Mouse (Mus musculus) skeletal muscle tissue, adult 2 months (tissue): ENCODE results near the gene Pum3.

Experiments
- DNase-seq: peaks from one replicate; pipeline ENCODE4 v3.0.0-alpha.2; 2012; ENCODE audit warnings: low read depth, low spot score

The Pum3 gene

DNA sequence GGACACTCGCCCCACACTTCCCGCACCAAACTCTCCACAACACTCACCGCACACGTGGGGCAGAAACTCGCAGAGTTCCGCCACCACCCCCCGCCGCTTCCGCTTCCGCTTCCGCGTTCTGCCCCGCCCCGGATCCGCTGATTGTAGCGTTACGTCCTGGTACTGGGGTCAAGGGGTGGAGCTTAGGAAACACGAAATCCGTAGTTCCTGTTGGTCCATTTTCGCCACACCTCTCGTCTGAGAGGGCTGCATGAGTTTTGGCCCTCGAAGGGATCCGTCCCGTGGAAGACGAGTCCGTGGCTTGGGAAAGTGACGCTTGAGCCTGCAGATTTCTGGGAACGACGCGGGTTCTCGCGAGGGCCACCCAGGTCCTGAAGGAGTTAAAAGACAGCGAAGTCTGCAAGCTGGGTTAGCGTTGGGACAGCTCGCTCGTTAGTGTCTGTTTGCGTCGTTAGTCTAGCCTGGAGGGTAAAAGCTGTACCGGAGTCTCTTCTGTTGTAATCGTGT, at the start of gene Pum3:
TSS of gene Pum3 (minus strand) at position 81 of the 507 bp plus-strand sequence.
- peak; percentile 98 for DNase-seq

GRCm38 (mm10) chr19:27466691-27467090, 37.1 kb upstream of the Pum3 start:
- DNase-seq, result no peak

DNA sequence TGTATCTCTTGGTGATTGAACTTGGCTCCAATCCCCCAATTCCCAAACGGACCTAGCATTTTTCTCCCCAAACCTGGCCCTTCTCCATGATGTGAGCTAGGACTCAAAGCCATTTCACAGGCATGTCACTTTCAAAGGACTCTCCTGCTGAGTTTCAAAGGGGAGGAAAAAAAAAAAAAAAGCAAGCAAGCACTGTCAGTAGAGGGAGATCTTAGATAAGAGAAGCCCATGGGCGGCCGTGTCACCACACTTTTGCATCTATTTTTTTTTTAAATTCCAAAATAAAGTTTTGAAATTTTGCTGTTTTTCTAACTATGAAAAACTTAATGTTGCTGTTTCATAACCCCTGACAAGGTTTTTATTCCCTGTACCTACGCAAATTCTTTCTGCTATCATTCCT, 33.0 kb upstream of the Pum3 start:
- DNase-seq, result no peak

- DNase-seq, result peak; percentile 6
Observed at GRCm38 (mm10) chr19:27450458-27450857, 20.8 kb upstream of the Pum3 start.

DNA sequence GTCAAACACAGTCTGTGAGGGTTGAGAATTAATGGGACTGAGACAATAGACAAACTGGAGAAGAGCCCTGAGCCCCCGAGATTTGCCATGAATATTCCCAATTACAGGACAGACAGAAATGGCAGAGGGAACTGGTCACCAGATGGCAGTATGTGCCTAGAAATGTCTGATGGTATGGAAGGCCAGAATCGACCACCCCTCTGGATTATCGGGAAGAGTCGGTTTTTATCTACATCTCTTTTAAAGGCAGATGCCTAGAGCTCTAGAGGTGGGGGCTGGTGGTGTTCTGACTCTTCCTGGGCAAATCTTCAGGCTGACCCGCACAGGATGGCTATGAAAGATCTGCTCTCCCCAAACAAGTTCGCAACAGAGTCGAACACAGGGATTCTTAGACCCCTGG, 17.9 kb upstream of the Pum3 start:
- DNase-seq, result no peak

DNA sequence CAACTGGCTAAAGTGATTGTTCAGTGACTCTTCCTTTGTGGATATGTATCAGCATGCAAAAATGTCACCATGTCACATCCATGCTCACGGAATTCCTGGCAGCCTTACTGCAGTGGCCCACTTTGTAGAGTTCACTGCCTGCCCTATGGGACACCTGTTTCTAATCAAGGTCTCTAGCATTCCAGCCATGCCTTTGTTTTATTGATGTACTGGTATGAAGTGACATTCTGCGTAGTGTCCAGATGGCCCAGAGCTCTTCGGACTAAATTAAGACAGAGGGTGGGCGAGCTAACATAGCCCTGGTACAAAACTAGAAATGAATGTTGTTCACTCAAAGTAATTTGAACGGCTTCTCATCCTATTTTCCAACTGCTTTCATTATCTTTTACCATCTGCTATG, 11.5 kb upstream of the Pum3 start:
- DNase-seq, result no peak

GRCm38 (mm10) chr19:27437982-27438652, 8.5 kb upstream of the Pum3 start:
- no peak for DNase-seq

GRCm38 (mm10) chr19:27430406-27430805, 781 bp upstream of the Pum3 start:
- no peak for DNase-seq

DNA sequence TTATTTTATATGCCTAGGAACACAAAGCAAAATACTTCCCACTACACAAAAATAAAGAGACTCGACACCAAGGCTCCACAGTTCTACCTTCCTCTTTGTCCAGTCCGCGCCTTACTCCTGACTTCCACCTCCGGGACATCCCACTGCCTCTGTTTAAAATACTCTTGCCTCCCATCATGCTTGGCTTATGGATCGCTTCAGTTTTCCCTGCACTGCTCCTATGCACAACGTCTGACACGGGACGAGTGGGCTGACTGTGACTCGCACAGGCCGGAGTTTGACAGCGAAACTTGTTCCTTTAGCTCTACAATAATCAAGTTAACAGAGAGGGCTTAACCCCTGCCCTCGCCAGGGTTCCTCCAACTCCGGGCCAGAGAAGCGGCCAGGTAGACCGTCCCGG, 344 bp downstream of the Pum3 start:
- DNase-seq, result no peak

DNA sequence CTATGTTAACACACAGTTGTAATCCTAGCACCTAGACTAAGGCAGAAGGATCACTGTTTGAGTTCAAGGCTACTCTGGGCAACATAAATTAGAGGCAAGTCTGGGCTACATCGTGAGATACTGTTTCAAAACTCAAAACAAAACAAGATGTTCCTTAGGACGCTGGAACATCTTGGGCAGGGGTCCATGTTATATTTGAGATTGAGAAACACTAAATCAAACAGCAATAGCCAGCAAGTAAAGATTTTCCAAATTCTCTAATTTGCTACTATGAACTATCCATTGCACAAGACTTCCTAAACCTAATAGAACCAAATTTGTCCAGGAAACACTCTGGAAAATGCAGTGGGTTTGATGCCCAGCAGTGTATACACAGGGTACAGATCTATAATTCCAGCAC, 1.8 kb downstream of the Pum3 start:
- no peak for DNase-seq

GRCm38 (mm10) chr19:27426451-27426850, 3.2 kb downstream of the Pum3 start:
- DNase-seq, result no peak

DNA sequence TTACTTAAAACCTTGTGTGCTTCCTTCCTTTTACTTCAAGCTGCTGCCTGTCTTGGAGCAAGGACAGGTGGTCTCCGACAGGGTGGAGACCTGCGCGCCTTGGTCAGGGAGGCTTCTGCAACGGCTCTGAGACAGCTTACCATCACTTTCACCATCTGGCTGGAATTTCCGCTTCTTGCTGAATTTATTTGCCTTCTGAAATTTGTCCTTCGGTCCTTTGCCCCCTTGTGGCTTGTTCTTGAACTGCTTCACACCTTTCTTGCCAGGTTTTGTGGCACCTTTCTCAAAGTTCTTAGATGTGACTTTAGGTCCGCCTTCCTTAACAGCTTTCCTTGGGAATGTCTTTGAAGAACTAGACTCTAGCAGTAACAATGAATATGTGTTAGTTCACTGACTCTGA, 4.0 kb downstream of the Pum3 start:
- no peak for DNase-seq

DNA sequence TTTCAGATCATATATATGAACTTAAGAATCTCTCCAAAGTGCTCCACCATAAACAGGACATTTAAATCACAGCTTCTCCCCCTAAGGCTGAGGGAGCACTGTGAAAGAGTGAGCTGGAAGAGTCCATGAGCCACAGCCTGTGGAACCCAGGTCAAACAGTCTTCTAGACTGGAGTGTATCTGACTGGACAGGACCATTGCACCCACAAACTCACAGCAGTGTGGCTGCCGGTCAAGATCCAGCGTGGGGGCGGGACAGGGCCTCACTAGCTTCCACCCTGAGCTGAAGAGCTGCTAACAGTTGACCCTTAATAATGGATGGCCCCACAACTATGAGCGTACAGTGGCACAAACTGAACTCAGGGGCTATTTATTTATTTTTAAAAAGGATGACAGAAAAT, 12.2 kb downstream of the Pum3 start:
- DNase-seq, result no peak

DNA sequence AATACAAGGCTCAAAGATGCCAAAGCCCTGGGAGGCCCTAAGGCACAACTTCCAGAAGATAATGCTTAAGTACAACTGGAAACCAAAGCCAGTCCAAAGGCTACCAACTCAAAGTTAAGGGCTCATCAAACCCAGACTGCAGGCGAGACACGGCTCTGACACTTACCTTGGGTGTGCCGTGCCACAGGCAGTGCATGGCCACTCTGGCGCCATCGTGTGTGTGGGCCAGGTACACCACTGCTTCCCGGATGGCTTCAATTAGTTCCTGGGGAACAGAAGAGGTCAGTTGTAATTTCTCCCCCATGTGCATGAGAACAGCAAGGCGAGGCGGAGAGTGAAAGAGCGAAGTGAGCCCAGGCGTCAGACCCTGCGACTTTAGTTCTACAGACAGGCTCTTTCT, 13.1 kb downstream of the Pum3 start:
- peak; percentile 29 for DNase-seq

DNA sequence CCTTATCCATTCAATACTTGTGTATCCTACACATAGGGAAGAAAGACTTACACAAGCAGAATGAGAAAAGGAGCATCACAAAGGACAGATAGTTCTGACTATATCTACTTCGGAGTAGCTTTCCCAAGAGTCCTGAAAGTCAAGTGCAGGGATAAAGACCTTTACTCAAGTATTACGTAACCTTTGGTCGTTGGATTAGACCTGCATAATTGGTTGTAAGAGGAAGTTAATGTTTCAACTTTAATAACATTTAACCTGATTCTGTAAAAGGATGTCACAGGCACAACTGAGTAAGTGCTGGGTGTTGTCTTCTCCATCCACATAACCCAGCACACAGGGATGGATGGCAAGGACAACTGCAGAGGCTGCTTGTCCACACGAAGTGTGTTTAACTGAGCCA, 18.3 kb downstream of the Pum3 start:
- DNase-seq, result no peak

GRCm38 (mm10) chr19:27410751-27411150, 18.9 kb downstream of the Pum3 start:
- no peak for DNase-seq

- no peak for DNase-seq
Observed at GRCm38 (mm10) chr19:27409782-27410181, 19.8 kb downstream of the Pum3 start.

DNA sequence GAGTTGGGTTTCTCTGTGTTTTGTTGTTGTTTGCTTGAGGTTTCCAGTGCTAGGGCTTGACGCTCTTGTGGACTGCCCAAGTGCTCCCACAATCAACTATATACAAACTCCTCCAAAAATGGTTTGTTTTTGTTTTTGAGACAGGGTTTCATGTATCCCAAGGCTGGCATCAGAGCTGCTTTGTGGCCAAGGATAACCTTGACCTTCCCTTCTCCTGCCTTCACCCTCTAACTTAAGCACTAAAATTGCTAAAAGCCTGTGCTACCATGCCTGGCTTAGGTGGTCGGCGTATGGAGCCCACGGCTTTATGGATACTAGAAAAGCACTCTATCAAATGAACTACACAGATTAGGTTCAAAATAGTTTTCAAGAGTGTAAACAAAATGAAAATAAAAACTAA, 20.4 kb downstream of the Pum3 start:
- no peak for DNase-seq

- no peak for DNase-seq
Observed at GRCm38 (mm10) chr19:27397797-27398196, 31.8 kb downstream of the Pum3 start.

DNA sequence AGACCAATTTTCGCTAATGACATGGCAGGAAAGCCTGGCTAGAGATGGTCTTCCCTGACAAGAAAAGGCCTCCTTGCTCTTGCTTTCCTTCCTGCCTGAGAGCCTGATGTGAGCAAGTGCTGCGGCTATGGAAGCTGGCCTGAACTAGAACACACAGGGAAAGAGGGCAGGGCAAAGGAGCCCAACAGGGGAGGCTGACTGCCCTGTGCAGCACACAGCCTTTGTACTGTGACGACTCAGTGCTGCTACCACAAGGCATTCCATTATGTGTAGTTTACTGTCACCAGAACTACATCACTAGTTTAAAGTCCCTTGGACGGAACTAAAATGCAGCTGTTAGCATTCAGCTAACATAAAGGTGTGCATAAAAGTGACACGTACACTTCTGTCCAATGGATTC, 32.4 kb downstream of the Pum3 start:
- DNase-seq, result no peak

DNA sequence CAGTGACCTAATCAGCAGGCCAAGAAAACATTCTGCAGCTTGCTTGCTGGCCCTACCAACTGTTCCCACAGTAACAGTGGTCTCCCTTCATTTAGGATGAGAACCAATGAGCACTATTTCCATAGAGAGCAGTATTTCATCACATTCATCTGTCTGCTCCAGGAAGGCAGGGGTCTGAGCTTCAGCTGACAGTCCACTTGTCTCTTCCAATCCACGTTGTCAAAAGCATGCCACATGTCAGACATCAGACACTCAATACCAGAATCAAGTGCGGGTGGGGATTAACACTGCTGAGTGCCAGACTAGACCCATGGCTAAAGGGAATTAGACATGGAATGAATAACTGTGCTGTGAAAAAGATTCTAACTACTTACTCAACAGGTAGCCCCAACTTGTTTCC, 32.9 kb downstream of the Pum3 start:
- DNase-seq, result no peak

GRCm38 (mm10) chr19:27395936-27396335, 33.7 kb downstream of the Pum3 start:
- DNase-seq, result no peak

- DNase-seq, result no peak
Observed at GRCm38 (mm10) chr19:27395481-27395880, 34.1 kb downstream of the Pum3 start.
